Mouse (Mus musculus) lung, embryonic 15.5 days (tissue): ENCODE results near the gene Cep41. TPM values are rescaled to one million over a fixed set of nuclear protein-coding genes. Genes with fewer than 3 reads are reported as not detected.

ENCODE experiments used
- microRNA counts: library from miRNA; unstranded; fragments of <30 nt; microRNA quantifications from one replicate; lab custom pipeline; 2016
- microRNA-seq: library from miRNA; unstranded; fragments of <30 nt; microRNA quantifications from one replicate; pipeline ENCODE4, GENCODE M21; 2016
- polyA plus RNA-seq: library from polyadenylated mRNA; unstranded; fragments of >200 nt; fragmentation: Nextera tagmentation; extraction: Ambion mirVana; gene quantifications from 2 replicates; pipeline ENCODE4 v1.2.1, GENCODE M21; 2015

The Cep41 gene
- polyA plus RNA-seq, 1 experiment from 2014 or later, result 12.1 TPM

MicroRNAs encoded within 50 kb of the gene (microRNA counts, 519-probe panel; counts per million panel counts)
- microRNA mmu-miR-335-3p (lab: Ali Mortazavi, UCI) (2,943 counts per million, percentile 78 among the panel's probes with 10 or more counts), microRNA mmu-miR-335-5p (lab: Ali Mortazavi, UCI) (3,939 counts per million, percentile 95 among the panel's probes with 10 or more counts)

Small RNAs within 50 kb of the gene (microRNA-seq; reads per million reads assigned to microRNA genes)
- gene Mir335, result 67,399 reads per million, percentile 99 among the genes with 10 or more reads in this experiment

Other genes with a start within 250 kb of the Cep41 start
- 35.3 and 39.6 TPM in 2 replicates for gene Tmem209, start 184.0 kb downstream of the Cep41 start, polyA plus RNA-seq
- gene Ssmem1, start 183.9 kb downstream of the Cep41 start, polyA plus RNA-seq, result 0.12 TPM in 1 of 2 replicates, not detected in the other
- 6.6 and 10.5 TPM in 2 replicates for gene Cpa2, start 152.2 kb downstream of the Cep41 start, polyA plus RNA-seq
- 0.13 and 0.15 TPM in 2 replicates for gene Cpa4, start 125.4 kb downstream of the Cep41 start, polyA plus RNA-seq
- gene Cpa5, start 82.7 kb downstream of the Cep41 start, polyA plus RNA-seq, result 0.18 TPM in 1 of 2 replicates, not detected in the other
- 3.5 and 6.5 TPM in 2 replicates for gene Cpa1, start 54.5 kb downstream of the Cep41 start, polyA plus RNA-seq
- 1,436 and 1,497 TPM in 2 replicates for gene Mest, start 29.8 kb upstream of the Cep41 start, polyA plus RNA-seq
- gene Copg2, start 203.0 kb upstream of the Cep41 start, polyA plus RNA-seq, result 22.0 and 24.1 TPM in 2 replicates
- gene Tsga13, start 221.8 kb upstream of the Cep41 start, polyA plus RNA-seq, result 0.21 TPM in 1 of 2 replicates, not detected in the other